Mouse (Mus musculus): ENCODE data around the gene Zfp235. TPM values are rescaled to one million over a fixed set of nuclear protein-coding genes. Genes with fewer than 3 reads are reported as not detected.

Gene Zfp235
- total RNA-seq, 2 experiments from 2014 or later, result 5.5 to 6.0 TPM

DNA sequence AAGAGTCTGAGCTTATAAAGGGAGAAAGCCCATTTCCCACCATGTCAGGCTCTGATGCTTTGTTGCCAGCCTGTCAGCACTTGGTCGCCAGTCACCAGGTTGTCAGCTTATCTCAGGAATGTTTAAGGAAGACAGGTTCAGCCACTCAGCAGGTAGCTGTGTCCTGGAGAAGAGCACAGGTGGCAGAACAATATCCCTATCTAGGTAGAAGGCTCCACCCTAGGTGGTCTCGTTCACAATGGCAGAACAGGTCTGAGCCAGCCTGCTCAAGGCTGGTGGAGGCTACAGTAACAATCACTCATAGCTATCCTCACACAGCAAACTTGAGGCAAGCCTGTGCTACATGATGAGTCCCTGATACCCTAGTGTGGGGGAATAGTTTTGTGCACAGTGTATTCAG lies 57.4 kb downstream of the Zfp235 start:
- DNase-seq, result no peak
- intact Hi-C loops (cut with DNase I), result no loop called here

Other genes starting within 250 kb of the Zfp235 start
- gene Vmn1r178, start 242.2 kb upstream of the Zfp235 start, total RNA-seq (2021), result not detected
- gene Vmn1r179, start 207.2 kb upstream of the Zfp235 start, total RNA-seq (2021), result not detected
- not detected for gene Vmn1r180, start 183.5 kb upstream of the Zfp235 start, total RNA-seq (2021)
- gene Vmn1r181, start 159.6 kb upstream of the Zfp235 start, total RNA-seq (2021), result not detected
- gene V1rd19, start 132.5 kb upstream of the Zfp235 start, total RNA-seq (2021), result not detected
- not detected for gene Vmn1r183, start 80.9 kb upstream of the Zfp235 start, total RNA-seq (2021)
- 10 to 100 TPM; 13.1 TPM for gene Zfp180, start 52.2 kb upstream of the Zfp235 start, total RNA-seq (2021)
- gene Zfp112, start 21.9 kb upstream of the Zfp235 start, total RNA-seq (2021), result 1 to 10 TPM; 2.8 to 3.7 TPM
- under 1 TPM in 1 of 2 experiments, not detected in 1; 0.11 TPM for gene Zfp114, start 40.9 kb downstream of the Zfp235 start, total RNA-seq (2021)
- 1 to 10 TPM; 3.8 to 4.3 TPM for gene Zfp111, start 77.3 kb downstream of the Zfp235 start, total RNA-seq (2021)
- 1 to 10 TPM; 1.7 to 1.8 TPM for gene Zfp109, start 103.4 kb downstream of the Zfp235 start, total RNA-seq (2021)
- gene Zfp108, start 120.6 kb downstream of the Zfp235 start, total RNA-seq (2021), result 1 to 10 TPM; 1.8 to 2.2 TPM
- 1 to 10 TPM; 3.8 to 4.1 TPM for gene Zfp93, start 136.3 kb downstream of the Zfp235 start, total RNA-seq (2021)
- 1 to 10 TPM; 2.1 to 3.8 TPM for gene Zfp61, start 167.1 kb downstream of the Zfp235 start, total RNA-seq (2021)
- gene Zfp94, start 182.5 kb downstream of the Zfp235 start, total RNA-seq (2021), result 1 to 10 TPM; 1.7 to 2.5 TPM
- gene Tescl, start 199.8 kb downstream of the Zfp235 start, total RNA-seq (2021), result not detected
- not detected for gene Lypd5, start 215.0 kb downstream of the Zfp235 start, total RNA-seq (2021)
- gene Kcnn4, start 236.1 kb downstream of the Zfp235 start, total RNA-seq (2021), result under 1 TPM; 0.42 to 0.62 TPM